ENCODE assay signal across 15 mouse cellular contexts in genomic region chr17:19437623-19438022, GRCm38 (mm10).
"Had no signal": no experiment of that assay in that cellular context is flagged by ENCODE, and none has a peak within 500 bp of the region (broad histone marks: within the 10 kb centered on the region; RNA-seq: fewer than 3 reads in every experiment).

No protein-coding gene starts in this region.

- DNase-seq: gastrocnemius, postnatal 14 days; gastrocnemius, postnatal 36 days; heart, adult 11 months; heart, adult 2 months; heart, postnatal 14 days; heart, postnatal 36 days; kidney, adult 11 months; kidney, adult 8-10 months; kidney, postnatal 10 days; kidney, postnatal 25 days; kidney, postnatal 4 days; liver; liver, embryonic 13.5 days had no signal

- ATAC-seq: hindbrain, postnatal 0 days; intestine, embryonic 16.5 days had no signal
